Mouse (Mus musculus) WW6 (cell line): ENCODE data around the gene Zfp663.

Source experiments
- DNase-seq: peaks from one replicate; pipeline ENCODE4 v3.0.0-alpha.2; 2013; ENCODE audit warnings: low read depth, low spot score

Zfp663 gene

DNA sequence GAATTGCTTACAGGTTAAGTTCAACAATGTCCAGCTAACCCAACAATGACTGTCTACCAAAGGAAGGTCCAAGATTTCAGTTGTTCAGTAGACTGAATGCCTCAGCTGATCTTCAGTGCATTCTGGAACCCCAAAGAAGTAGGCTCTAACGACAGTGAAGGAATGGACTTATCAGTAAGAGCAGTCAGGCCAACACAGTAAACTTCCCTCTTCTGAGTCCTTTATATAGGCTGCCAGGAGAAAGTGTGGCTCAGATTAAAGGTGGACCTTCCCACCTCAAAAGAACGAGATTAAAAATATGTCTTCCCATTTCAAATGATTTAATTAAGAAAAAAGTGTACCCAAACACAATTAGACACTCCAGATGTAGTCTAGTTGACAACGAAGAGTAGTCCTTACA, 1.8 kb upstream of the Zfp663 start:
- no peak for DNase-seq

GRCm38 (mm10) chr2:165367868-165368439, 575 bp downstream of the Zfp663 start:
- no peak for DNase-seq

- no peak for DNase-seq
Observed at GRCm38 (mm10) chr2:165367047-165367520, 1.4 kb downstream of the Zfp663 start.

DNA sequence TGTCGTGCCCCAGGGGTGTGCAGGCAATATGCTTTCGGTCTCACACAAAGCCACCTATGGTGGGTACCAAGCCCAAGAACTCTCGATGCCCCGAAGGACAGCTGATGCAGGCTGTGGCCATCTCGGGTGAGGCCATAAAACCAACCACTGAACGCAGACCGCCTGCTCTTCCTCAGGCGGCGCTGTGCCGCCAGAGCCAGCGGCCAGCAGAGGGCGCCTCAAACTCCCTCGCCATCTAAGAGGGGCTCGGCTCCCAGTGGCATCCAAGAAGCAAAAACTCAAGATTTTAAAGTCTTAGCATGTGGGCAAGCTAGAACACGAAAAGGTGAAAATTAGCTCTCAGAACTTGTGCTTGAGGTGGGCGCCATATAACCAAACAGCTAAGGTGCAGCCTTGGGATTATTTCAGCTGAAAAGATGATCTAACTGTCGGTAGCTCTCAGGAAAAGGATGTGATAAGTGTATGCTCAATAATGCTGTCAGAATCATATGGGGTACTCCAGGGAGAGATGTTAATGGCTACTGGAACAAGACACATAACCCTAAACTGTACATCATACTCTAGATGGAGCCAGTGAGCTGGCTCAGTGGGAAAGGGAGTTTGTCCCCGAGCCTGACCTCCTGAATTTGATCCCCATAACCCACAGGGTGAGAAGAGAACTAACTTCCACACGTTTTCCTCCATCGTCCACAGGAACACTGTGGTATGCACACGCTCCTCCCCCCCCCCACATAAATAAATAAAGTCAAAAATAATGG, 4.0 kb downstream of the Zfp663 start:
- no peak for DNase-seq

DNA sequence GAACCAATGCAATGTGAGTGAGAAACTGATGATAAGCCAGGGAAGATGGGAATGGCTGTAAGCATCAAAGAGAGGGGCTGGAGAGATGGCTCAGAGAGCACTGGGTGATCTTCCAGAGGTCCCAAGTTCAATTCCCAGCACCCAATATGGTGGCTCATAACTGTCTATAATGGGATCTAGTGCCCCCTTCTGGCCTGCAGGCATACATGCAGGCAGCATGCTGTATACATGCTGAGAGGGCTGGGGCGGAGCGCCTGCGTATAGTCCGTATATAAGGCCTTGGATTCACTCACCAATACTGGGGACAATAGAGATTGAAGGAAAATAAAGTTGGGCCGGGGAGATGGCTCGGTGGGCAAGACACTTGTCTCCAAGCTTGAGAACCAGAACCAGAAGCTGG, 5.2 kb downstream of the Zfp663 start:
- DNase-seq = no peak

- DNase-seq = no peak
Observed at GRCm38 (mm10) chr2:165360861-165361260, 7.7 kb downstream of the Zfp663 start.

GRCm38 (mm10) chr2:165351828-165352513, 16.6 kb downstream of the Zfp663 start:
- DNase-seq = no peak

GRCm38 (mm10) chr2:165349466-165349865, 19.1 kb downstream of the Zfp663 start:
- DNase-seq = no peak

DNA sequence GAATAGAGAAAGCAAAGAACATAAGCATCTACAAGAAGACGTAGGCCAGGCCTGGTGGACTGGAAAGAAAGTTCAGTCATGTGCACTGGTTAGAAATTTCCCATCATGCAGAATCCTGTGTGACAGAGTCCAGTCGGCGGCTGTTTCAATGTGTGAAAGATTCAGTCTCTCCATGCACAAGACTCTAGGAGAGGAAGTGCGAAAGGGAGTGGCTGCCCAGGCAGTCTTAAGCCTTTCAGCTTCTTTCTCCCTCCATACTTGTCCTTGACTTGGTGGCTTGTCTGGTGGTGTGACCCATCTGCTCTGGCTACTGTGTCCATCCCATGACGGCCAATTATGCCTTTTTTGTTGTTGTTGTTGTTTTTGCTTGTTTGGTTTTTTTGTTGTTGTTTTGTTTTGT, 22.3 kb downstream of the Zfp663 start:
- DNase-seq = no peak

DNA sequence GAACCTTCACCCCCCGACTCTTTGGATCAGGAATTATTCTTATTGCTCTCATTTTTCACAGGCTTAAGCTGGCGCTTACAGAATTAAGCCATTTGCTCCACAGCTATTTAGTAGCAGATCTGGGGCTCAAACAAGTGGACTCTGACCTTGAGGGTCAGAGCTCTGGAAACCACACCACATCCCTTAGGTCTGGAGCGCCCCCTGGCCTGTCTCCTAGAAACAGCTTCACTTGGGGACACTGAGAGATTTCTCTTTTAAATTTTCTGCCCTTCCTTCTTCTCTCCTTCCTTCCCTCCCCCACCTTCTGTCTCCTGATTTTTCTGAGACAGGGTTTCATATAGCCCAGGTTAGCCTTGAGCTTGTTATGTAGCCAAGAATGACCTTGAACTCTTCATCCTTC, 31.3 kb downstream of the Zfp663 start:
- DNase-seq = no peak

GRCm38 (mm10) chr2:165332610-165333210, 35.8 kb downstream of the Zfp663 start:
- DNase-seq = no peak

GRCm38 (mm10) chr2:165329703-165330102, 38.8 kb downstream of the Zfp663 start:
- no peak for DNase-seq

GRCm38 (mm10) chr2:165328746-165329145, 39.8 kb downstream of the Zfp663 start:
- no peak for DNase-seq

DNA sequence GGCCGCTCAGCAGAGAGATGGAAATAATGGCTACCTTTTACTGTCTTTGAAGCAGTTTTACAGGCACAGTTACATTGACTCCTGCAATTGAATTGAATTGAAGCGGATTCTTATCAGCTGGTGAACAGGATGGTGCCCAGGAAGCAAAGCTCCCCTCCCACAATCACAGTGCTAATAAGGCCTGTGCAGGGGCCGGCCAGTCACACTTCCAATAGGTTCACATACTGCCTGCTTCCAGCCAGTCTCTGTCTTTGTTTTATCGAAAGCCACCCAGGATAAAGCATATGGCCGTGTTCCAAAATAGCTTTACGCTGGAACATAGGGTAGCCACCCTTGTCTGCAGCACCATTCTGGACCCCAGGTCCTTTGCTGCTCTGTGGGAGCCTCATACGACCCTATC, 41.1 kb downstream of the Zfp663 start:
- no peak for DNase-seq

DNA sequence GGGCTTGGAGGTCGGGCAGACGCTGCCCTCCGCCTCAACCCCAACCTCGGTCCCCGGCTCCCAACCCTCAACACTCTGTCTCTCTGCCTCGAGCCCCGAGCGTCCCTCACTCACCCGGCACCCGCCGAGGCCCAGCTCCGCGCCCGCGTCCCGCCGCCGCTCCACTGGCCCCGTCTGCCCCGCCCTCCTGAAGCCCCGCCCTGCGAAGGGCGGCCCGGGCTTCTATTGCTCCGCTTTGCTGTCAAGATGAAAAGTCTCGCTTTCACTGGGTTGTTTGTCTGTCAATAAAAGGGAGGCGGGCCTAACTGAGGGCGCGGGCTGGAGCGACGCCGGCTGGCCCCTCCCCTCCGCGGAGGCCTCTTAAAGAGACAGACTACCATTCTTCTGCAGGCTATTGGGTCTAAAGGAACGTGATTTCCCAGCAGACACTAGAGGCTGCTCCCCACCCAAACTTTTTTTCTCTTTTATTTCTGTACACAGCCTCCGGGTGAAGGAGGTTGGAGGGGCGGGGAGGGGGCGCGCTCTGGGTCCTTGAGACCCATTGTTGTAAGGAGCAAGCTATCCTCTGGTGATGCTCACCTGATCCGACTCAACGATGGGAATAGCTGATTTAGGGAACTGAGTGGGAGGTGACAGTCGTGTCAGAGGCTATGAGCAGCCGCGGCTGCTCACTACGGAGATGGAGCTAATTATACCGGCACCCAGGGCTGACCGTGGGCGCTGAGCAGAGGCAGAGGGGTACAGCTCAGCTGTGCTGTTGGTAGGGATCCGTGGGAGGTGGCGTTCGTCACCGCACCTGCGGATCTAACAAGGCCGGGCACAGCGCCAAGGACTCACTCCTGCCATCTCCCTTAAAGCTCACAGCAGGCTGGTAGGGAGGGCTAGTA, 42.0 kb downstream of the Zfp663 start, which contains the start of gene Elmo2:
Elmo2 (minus strand) TSS at position 176 of the 887 bp plus-strand sequence.
- peak; percentile 90 for DNase-seq

DNA sequence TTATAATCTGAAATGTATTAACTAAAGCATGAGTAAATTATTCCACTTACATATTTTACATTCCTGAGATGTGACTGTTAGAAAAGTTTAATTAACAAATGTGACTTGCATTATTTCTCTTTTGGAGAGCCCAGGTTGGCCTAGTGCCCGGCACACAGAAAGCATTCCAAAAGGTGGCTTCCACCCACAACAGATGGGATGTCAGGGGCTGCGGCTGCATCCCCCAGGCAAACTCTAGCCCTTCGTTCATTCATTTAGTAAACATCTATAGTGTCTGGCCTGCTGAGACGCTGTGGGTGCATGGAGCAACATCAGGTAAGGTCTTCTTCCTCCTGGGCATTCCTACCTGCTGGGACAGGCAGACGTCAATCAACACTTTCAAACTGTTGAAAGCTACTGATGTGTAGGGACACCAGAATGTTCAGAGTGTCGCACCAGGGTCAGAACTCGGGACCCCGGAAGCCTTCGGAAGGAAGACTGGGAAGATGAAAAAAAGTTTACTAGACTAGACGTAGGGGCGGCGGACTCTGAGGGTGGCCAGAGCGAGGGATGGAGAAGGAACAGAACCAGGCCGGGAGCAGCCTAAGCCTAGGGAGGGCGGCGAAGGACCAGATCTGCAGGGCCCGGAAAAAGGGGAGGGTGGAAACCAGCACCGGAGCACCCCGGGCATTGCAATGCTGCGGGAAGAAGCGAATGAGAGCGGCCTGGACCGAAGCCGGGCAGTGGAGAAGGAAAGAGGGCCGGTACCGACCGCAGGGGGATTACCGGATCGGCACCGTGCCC, 42.8 kb downstream of the Zfp663 start:
- no peak for DNase-seq

DNA sequence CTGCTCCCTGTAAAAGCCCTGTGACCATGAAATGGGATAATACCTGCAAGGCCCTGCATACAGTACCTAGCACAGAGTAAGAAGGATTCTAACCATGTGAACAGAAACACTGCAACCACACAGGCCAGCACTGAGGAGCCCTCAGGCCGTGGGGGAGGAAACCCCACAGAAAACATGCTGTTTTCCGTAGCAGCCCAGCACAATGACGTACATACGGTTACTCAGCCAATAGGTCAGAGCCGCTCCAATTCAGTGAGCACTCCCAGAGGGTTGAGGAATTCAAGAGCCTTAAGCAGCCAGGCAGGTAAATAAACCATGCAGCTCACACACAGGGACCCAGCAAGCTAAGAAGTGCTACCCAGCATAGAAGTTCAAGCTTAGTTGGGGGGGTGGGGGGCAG, 44.6 kb downstream of the Zfp663 start:
- no peak for DNase-seq

DNA sequence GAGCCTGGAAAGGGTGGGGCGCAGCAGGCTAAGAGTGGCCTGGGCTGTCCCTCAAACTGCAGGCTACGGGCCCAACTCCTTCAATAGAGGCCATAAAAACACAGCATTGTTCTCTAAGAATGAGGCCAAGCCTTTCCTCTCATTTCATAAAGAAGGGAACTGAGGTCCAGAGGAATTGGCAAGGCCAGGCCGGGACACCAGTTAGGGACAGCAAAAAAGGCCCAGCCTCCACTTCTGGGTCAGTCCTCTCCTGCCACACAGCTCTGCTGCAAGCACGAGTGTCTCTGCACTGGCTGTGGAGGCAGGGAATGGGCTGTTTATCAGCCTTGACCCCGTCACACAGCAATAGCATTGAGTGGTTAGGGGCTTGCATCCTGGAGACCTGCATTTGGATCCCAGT, 45.0 kb downstream of the Zfp663 start:
- DNase-seq = no peak

DNA sequence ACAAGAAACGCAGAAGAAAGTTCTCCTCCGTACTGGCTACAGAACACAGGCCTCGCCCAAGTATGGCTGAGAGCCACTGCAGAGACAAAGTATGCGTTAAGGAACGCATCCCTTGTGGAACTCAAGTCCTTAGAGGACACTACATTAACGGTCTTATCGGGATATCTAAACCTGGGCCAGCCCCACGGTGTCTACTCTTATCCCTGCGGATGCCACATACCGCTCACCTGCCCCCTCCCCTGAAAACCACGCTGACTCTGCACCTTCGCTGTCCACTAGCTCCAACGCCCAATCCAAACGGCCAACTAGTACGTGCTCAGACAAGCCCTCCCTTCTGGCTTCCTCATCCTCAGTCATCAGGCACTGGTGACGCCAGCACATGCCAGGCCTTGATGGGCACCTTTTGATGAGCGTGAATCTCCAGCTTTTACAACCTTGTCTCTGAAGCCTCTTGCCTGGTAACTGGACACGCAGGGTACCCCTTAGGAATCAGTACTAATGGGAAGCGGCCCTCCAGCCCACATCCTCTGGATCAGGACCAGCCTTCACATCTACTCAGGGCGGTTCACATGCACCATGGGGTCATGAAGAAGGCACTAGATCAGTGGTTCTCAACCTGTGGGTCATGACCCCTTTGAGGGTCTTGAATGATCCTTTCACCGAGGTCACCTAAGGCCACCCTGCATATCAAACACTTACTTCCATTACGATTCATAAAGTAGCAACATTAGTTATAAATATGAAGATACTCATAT, 46.4 kb downstream of the Zfp663 start:
- no peak for DNase-seq

- no peak for DNase-seq
Observed at GRCm38 (mm10) chr2:165321381-165321888, 47.1 kb downstream of the Zfp663 start.
